Mouse (Mus musculus): ENCODE measurements around the gene N4bp2l1. TPM values are rescaled to one million over a fixed set of nuclear protein-coding genes. Genes with fewer than 3 reads are reported as not detected.

N4bp2l1 gene
- total RNA-seq, 2 experiments from 2014 or later = 4.0 to 4.1 TPM

DNA sequence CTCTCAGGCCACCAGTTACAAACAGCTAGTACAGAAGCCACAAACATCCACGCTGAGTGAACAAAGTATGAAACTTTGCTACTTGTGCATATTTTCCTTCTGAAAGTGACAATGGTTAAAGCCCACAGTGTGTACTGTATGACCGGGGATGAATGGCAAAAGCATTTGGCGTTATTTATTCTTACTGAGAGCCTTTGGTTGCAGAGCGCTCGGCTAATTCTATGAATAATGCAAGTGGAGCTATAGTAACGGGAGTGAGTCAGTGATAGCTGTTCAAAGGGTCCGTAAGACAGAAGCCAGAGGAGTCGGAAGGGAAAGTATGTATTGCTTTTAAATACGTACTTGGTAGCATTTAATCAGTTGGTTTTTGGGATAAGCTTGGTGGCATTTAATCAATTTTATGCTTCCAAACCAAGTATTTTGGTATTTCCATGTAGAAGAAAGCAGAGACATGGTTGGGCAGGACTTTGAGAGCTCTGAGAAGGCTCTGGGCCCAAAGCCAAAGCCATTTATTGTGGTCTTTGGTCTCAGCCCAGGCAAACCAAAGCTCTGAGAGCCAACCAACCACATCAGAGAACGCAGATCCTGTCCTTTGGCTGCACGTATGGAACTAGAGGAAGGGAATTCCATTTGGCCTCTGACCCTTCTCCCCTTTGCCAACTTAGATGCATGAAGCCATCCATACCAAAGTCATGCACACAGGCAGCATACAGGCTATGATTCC lies 26.3 kb downstream of the N4bp2l1 start:
- intact Hi-C loops (cut with DNase I) = no loop called here
- no peak for DNase-seq

- intact Hi-C loops (cut with DNase I) = no loop called here
- no peak for DNase-seq
Measured at GRCm38 (mm10) chr5:150566971-150567370, 30.0 kb downstream of the N4bp2l1 start.

DNA sequence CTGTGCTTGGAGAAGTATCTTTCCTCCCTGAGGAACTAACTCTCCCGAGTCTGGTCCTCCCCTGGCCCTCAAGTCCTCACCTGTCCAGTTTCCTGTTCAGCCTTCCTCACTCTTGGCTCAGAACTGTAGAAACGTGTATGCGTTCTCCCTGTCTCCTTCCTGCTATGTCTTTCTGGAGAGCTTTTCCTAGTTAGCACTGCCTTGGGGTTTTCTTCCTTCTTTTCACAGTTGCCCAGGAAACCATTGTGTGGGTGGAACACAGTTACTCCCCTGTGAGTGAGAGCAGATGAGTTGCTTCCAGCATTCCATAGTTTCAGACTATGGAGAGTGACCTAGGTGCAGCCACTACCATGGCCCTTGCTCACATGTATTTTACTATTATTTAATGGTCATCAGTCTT lies 30.8 kb downstream of the N4bp2l1 start:
- intact Hi-C loops (cut with DNase I) = no loop called here
- no peak for DNase-seq

DNA sequence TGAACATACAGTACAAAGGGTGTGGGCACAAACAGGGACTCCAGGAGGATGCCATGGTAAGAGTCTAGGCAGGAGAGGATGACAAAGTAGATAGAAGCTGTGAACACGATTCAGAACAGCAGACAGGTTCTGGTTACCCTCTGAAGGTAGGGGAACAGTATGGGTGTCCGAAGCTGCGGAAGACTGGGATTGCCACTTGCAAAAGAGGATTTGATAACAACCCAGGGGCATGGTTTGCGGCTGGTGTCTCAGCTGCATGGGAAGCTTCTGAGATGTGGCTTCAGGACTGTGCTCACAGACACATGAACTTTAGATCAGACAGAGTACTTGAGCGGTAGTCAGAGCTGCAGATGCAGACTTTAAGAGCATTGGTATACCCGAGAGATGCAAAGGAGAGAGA lies 32.6 kb downstream of the N4bp2l1 start:
- intact Hi-C loops (cut with DNase I) = no loop called here
- DNase-seq = no peak

- intact Hi-C loops (cut with DNase I) = no loop called here
- no peak for DNase-seq
Measured at GRCm38 (mm10) chr5:150561783-150562182, 35.2 kb downstream of the N4bp2l1 start.

- intact Hi-C loops (cut with DNase I) = no loop called here
- DNase-seq = no peak
Measured at GRCm38 (mm10) chr5:150561376-150561775, 35.6 kb downstream of the N4bp2l1 start.

GRCm38 (mm10) chr5:150560851-150561250 lies 36.1 kb downstream of the N4bp2l1 start:
- intact Hi-C loops (cut with DNase I) = no loop called here
- no peak for DNase-seq

DNA sequence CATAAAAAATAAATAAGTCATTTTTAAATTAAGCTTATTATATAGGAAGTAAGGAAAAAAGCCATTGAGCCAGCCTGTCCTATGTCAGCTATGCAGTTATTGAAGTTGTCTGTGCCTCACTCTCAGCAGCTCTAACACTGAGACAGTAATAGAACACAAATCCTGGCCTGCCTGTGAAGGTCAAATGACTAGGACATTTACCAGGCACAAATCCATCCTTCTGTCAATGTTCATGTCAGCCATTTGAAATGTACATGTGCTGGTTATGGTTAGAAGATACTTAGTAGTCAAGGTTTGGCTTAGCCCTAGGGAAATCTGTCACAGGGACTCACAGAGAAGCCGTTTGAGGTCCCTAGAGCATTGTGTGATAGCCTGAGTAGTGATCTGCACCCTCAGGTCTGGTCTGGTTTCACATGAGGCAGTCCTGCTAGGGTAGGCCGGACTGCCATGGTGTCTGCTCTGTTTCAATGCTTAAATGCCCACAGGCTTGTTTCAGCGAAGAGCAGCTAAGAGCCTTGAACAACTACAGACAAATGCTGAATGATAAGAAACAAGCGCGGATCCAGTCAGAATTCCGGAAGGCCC lies 37.4 kb downstream of the N4bp2l1 start:
- peak; percentile 12 to 18 for DNase-seq
- intact Hi-C loops (cut with DNase I) = loop anchor here (10.0 kb wide), 1 partner anchor 105 kb away; the partner anchor contains the start of gene N4bp2l2

GRCm38 (mm10) chr5:150551637-150552036 lies 45.4 kb downstream of the N4bp2l1 start:
- intact Hi-C loops (cut with DNase I) = loop anchor here (10.0 kb wide), 1 partner anchor 113 kb away; the partner anchor contains the start of gene N4bp2l2
- no peak for DNase-seq

DNA sequence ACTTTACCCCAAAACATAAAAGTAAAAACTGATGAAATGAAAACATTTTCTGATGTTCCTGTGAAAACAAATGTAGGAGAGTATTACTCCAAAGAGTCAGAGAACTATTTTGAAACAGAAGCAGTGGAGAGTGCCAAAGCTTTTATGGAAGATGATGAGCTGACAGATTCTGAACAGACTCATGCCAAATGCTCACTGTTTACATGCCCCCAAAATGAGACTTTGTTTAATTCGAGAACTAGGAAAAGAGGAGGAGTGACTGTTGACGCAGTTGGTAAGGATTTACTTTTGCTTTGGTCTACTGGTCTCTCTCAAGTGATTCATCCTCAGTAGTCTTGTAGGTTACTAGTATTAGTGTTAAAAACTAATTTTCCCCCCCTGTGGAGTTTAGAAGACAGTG lies 53.8 kb downstream of the N4bp2l1 start:
- intact Hi-C loops (cut with DNase I) = no loop called here
- no peak for DNase-seq

GRCm38 (mm10) chr5:150541302-150541701 lies 55.7 kb downstream of the N4bp2l1 start:
- intact Hi-C loops (cut with DNase I) = no loop called here
- no peak for DNase-seq

GRCm38 (mm10) chr5:150525239-150525638 lies 71.7 kb downstream of the N4bp2l1 start:
- DNase-seq = no peak

GRCm38 (mm10) chr5:150522867-150523234 lies 74.1 kb downstream of the N4bp2l1 start:
- no peak for DNase-seq
- intact Hi-C loops (cut with DNase I) = loop anchor here (2.0 kb wide), 1 partner anchor 142 kb away; no protein-coding TSS in a partner anchor

More at GRCm38 (mm10) chr5:150525239-150525638, 71.7 kb downstream of the N4bp2l1 start:
- intact Hi-C loops (cut with DNase I) = no loop called here

GRCm38 (mm10) chr5:150521937-150522866 lies 74.8 kb downstream of the N4bp2l1 start, which contains the start of gene Brca2:
TSS of gene Brca2 (plus strand) at chr5:150522630.
- intact Hi-C loops (cut with DNase I) = loop anchor here (2.0 kb wide), 1 partner anchor 143 kb away; no protein-coding TSS in a partner anchor
- DNase-seq = peak; percentile 93 to 95

Other genes with a start within 250 kb of the N4bp2l1 start
- gene Zar1l, start 79.0 kb downstream of the N4bp2l1 start, total RNA-seq (2021) = not detected
- gene Brca2, start 74.6 kb downstream of the N4bp2l1 start, total RNA-seq (2021) = 10 to 100 TPM in 1 of 2 experiments, 1 to 10 TPM in 1; 9.4 to 12.0 TPM
- gene N4bp2l2, start 69.0 kb upstream of the N4bp2l1 start, total RNA-seq (2021) = 10 to 100 TPM; 51.4 to 58.3 TPM
- 10 to 100 TPM; 25.5 to 27.1 TPM for gene Pds5b, start 76.6 kb upstream of the N4bp2l1 start, total RNA-seq (2021)

Measured in heart, postnatal 10 days (tissue).